Mouse (Mus musculus): ENCODE measurements around the gene Olfr1024. TPM values are rescaled to one million over a fixed set of nuclear protein-coding genes. Genes with fewer than 3 reads are reported as not detected.

Olfr1024 gene
- not detected in 2 replicates for polyA plus RNA-seq (2016; fragmentation: Nextera tagmentation; extraction: Ambion mirVana)

- WGBS, result 81% methylated on average over 3 of the region's 3 CpGs
- H3K9ac ChIP-seq, result no peak within 1 kb of the TSS
Observed at GRCm38 (mm10) chr2:85904952-85905351, at the start of gene Olfr1024. TSS of gene Olfr1024 (minus strand) at chr2:85905052.

GRCm38 (mm10) chr2:85950137-85950536, 45.3 kb upstream of the Olfr1024 start, which contains the start of gene Olfr1028:
TSS of gene Olfr1028 (plus strand) at chr2:85950437.
- no peak within 1 kb of the TSS for H3K4me3 ChIP-seq
- 77% methylated on average over 1 of the region's 1 CpGs for WGBS
- no peak for ATAC-seq (ENCODE audit: insufficient number of reproducible peaks, insufficient read depth, low FRiP score, low TSS enrichment)
- no peaks in the 10 kb centered on the region for H3K9me3 ChIP-seq
- no peak within 1 kb of the TSS for H3K4me2 ChIP-seq (replicated peaks)
- no peak within 1 kb of the TSS for H3K27ac ChIP-seq
- H3K27me3 ChIP-seq, result no peaks in the 10 kb centered on the region
- no peak within 1 kb of the TSS for H3K9ac ChIP-seq
- no peaks in the 10 kb centered on the region for H3K36me3 ChIP-seq
- no peaks in the 10 kb centered on the region for H3K4me1 ChIP-seq

More at GRCm38 (mm10) chr2:85904952-85905351, at the start of gene Olfr1024:
- no peaks in the 10 kb centered on the region for H3K9me3 ChIP-seq
- ATAC-seq (ENCODE audit: insufficient number of reproducible peaks, insufficient read depth, low FRiP score, low TSS enrichment), result no peak
- H3K4me1 ChIP-seq, result no peaks in the 10 kb centered on the region
- H3K36me3 ChIP-seq, result no peaks in the 10 kb centered on the region
- no peaks in the 10 kb centered on the region for H3K27me3 ChIP-seq
- H3K27ac ChIP-seq, result no peak within 1 kb of the TSS
- no peak within 1 kb of the TSS for H3K4me3 ChIP-seq
- H3K4me2 ChIP-seq (replicated peaks), result no peak within 1 kb of the TSS

- ATAC-seq (ENCODE audit: insufficient number of reproducible peaks, insufficient read depth, low FRiP score, low TSS enrichment), result no peak
- H3K4me2 ChIP-seq (replicated peaks), result no peak within 1 kb of the TSS
- no peaks in the 10 kb centered on the region for H3K9me3 ChIP-seq
- no peaks in the 10 kb centered on the region for H3K36me3 ChIP-seq
- H3K27ac ChIP-seq, result no peak within 1 kb of the TSS
- no peak within 1 kb of the TSS for H3K9ac ChIP-seq
- H3K27me3 ChIP-seq, result no peaks in the 10 kb centered on the region
- H3K4me1 ChIP-seq, result no peaks in the 10 kb centered on the region
- WGBS, result 88% methylated on average over 3 of the region's 3 CpGs
- H3K4me3 ChIP-seq, result no peak within 1 kb of the TSS
Observed at GRCm38 (mm10) chr2:85921258-85921657, 16.4 kb upstream of the Olfr1024 start, which contains the start of gene Olfr1026. TSS of gene Olfr1026 (plus strand) at chr2:85921558.

- H3K9me3 ChIP-seq, result no peaks in the 10 kb centered on the region
- no peaks in the 10 kb centered on the region for H3K27me3 ChIP-seq
- no peak within 1 kb of the TSS for H3K4me2 ChIP-seq (replicated peaks)
- no peak for ATAC-seq (ENCODE audit: insufficient number of reproducible peaks, insufficient read depth, low FRiP score, low TSS enrichment)
- H3K9ac ChIP-seq, result no peak within 1 kb of the TSS
- H3K36me3 ChIP-seq, result no peaks in the 10 kb centered on the region
- WGBS, result 48% methylated on average over 1 of the region's 1 CpGs
- H3K4me1 ChIP-seq, result no peaks in the 10 kb centered on the region
- no peak within 1 kb of the TSS for H3K27ac ChIP-seq
- H3K4me3 ChIP-seq, result no peak within 1 kb of the TSS
Observed at GRCm38 (mm10) chr2:85914893-85915292, 10.0 kb upstream of the Olfr1024 start, which contains the start of gene Olfr1025-ps1. TSS of gene Olfr1025-ps1 (plus strand) at chr2:85915193.

GRCm38 (mm10) chr2:85913197-85913596, 8.3 kb upstream of the Olfr1024 start:
- ATAC-seq (ENCODE audit: insufficient number of reproducible peaks, insufficient read depth, low FRiP score, low TSS enrichment), result no peak
- H3K27ac ChIP-seq, result no peak overlapping the region
- no peak overlapping the region for H3K4me2 ChIP-seq (replicated peaks)
- no peak overlapping the region for H3K4me3 ChIP-seq
- H3K27me3 ChIP-seq, result no peaks in the 10 kb centered on the region
- no peaks in the 10 kb centered on the region for H3K36me3 ChIP-seq
- H3K4me1 ChIP-seq, result no peaks in the 10 kb centered on the region
- H3K9me3 ChIP-seq, result no peaks in the 10 kb centered on the region
- H3K9ac ChIP-seq, result no peak overlapping the region

- Histone ChIP-seq H3K36me3 (no peaks in the 10 kb centered on the region), H3K4me3 (no peak within 1 kb of the TSS), H3K27me3 (no peaks in the 10 kb centered on the region), H3K9ac (no peak within 1 kb of the TSS), H3K27ac (no peak within 1 kb of the TSS), H3K4me1 (no peaks in the 10 kb centered on the region), H3K9me3 (no peaks in the 10 kb centered on the region), H3K4me2 (replicated peaks) (no peak within 1 kb of the TSS)
- no peak for ATAC-seq (ENCODE audit: insufficient number of reproducible peaks, insufficient read depth, low FRiP score, low TSS enrichment)
- 76% methylated on average over 2 of the region's 2 CpGs for WGBS
Observed at GRCm38 (mm10) chr2:85885340-85885739, 19.5 kb downstream of the Olfr1024 start, which contains the start of gene Olfr1023. TSS of gene Olfr1023 (plus strand) at chr2:85885640.

GRCm38 (mm10) chr2:85868294-85868693, 36.6 kb downstream of the Olfr1024 start, which contains the start of gene Olfr1022:
TSS of gene Olfr1022 (plus strand) at chr2:85868594.
- Histone ChIP-seq H3K27me3 (no peaks in the 10 kb centered on the region), H3K4me2 (replicated peaks) (no peak within 1 kb of the TSS), H3K27ac (no peak within 1 kb of the TSS), H3K4me1 (no peaks in the 10 kb centered on the region), H3K9ac (no peak within 1 kb of the TSS), H3K4me3 (no peak within 1 kb of the TSS), H3K36me3 (no peaks in the 10 kb centered on the region), H3K9me3 (no peaks in the 10 kb centered on the region)
- no peak for ATAC-seq (ENCODE audit: insufficient number of reproducible peaks, insufficient read depth, low FRiP score, low TSS enrichment)
- 63% methylated on average over 2 of the region's 2 CpGs for WGBS

Other genes with a start within 250 kb of the Olfr1024 start
- gene Olfr154, start 240.6 kb downstream of the Olfr1024 start, polyA plus RNA-seq (2016; fragmentation: Nextera tagmentation; extraction: Ambion mirVana), result not detected in 2 replicates
- gene Olfr1006, start 226.3 kb downstream of the Olfr1024 start, polyA plus RNA-seq (2016; fragmentation: Nextera tagmentation; extraction: Ambion mirVana), result not detected in 2 replicates
- gene Olfr1008, start 215.6 kb downstream of the Olfr1024 start, polyA plus RNA-seq (2016; fragmentation: Nextera tagmentation; extraction: Ambion mirVana), result not detected in 2 replicates
- not detected in 2 replicates for gene Olfr1009, start 189.6 kb downstream of the Olfr1024 start, polyA plus RNA-seq (2016; fragmentation: Nextera tagmentation; extraction: Ambion mirVana)
- not detected in 2 replicates for gene Olfr1012, start 142.3 kb downstream of the Olfr1024 start, polyA plus RNA-seq (2016; fragmentation: Nextera tagmentation; extraction: Ambion mirVana)
- gene Olfr1013, start 138.0 kb downstream of the Olfr1024 start, polyA plus RNA-seq (2016; fragmentation: Nextera tagmentation; extraction: Ambion mirVana), result not detected in 2 replicates
- gene Olfr1014, start 132.3 kb downstream of the Olfr1024 start, polyA plus RNA-seq (2016; fragmentation: Nextera tagmentation; extraction: Ambion mirVana), result not detected in 2 replicates
- gene Olfr1015, start 123.0 kb downstream of the Olfr1024 start, polyA plus RNA-seq (2016; fragmentation: Nextera tagmentation; extraction: Ambion mirVana), result not detected in 2 replicates
- not detected in 2 replicates for gene Olfr1016, start 102.5 kb downstream of the Olfr1024 start, polyA plus RNA-seq (2016; fragmentation: Nextera tagmentation; extraction: Ambion mirVana)
- gene Olfr1018, start 86.6 kb downstream of the Olfr1024 start, polyA plus RNA-seq (2016; fragmentation: Nextera tagmentation; extraction: Ambion mirVana), result not detected in 2 replicates
- not detected in 2 replicates for gene Olfr1019, start 59.6 kb downstream of the Olfr1024 start, polyA plus RNA-seq (2016; fragmentation: Nextera tagmentation; extraction: Ambion mirVana)
- gene Olfr1020, start 58.0 kb downstream of the Olfr1024 start, polyA plus RNA-seq (2016; fragmentation: Nextera tagmentation; extraction: Ambion mirVana), result not detected in 2 replicates
- gene Olfr1022, start 36.5 kb downstream of the Olfr1024 start, polyA plus RNA-seq (2016; fragmentation: Nextera tagmentation; extraction: Ambion mirVana), result not detected in 2 replicates
- not detected in 2 replicates for gene Olfr1023, start 19.4 kb downstream of the Olfr1024 start, polyA plus RNA-seq (2016; fragmentation: Nextera tagmentation; extraction: Ambion mirVana)
- gene Olfr1025-ps1, start 10.1 kb upstream of the Olfr1024 start, polyA plus RNA-seq (2016; fragmentation: Nextera tagmentation; extraction: Ambion mirVana), result not detected in 2 replicates
- not detected in 2 replicates for gene Olfr1026, start 16.5 kb upstream of the Olfr1024 start, polyA plus RNA-seq (2016; fragmentation: Nextera tagmentation; extraction: Ambion mirVana)
- gene Olfr1028, start 45.4 kb upstream of the Olfr1024 start, polyA plus RNA-seq (2016; fragmentation: Nextera tagmentation; extraction: Ambion mirVana), result not detected in 2 replicates
- not detected in 2 replicates for gene Olfr1029, start 68.8 kb upstream of the Olfr1024 start, polyA plus RNA-seq (2016; fragmentation: Nextera tagmentation; extraction: Ambion mirVana)
- not detected in 2 replicates for gene Olfr1030, start 74.2 kb upstream of the Olfr1024 start, polyA plus RNA-seq (2016; fragmentation: Nextera tagmentation; extraction: Ambion mirVana)
- gene Olfr1031, start 85.3 kb upstream of the Olfr1024 start, polyA plus RNA-seq (2016; fragmentation: Nextera tagmentation; extraction: Ambion mirVana), result not detected in 2 replicates
- gene Olfr1032, start 100.5 kb upstream of the Olfr1024 start, polyA plus RNA-seq (2016; fragmentation: Nextera tagmentation; extraction: Ambion mirVana), result not detected in 2 replicates
- gene Olfr1033, start 115.6 kb upstream of the Olfr1024 start, polyA plus RNA-seq (2016; fragmentation: Nextera tagmentation; extraction: Ambion mirVana), result 0.78 TPM in 1 of 2 replicates, not detected in the other
- gene Olfr1034, start 140.8 kb upstream of the Olfr1024 start, polyA plus RNA-seq (2016; fragmentation: Nextera tagmentation; extraction: Ambion mirVana), result not detected in 2 replicates
- gene Olfr1036, start 168.9 kb upstream of the Olfr1024 start, polyA plus RNA-seq (2016; fragmentation: Nextera tagmentation; extraction: Ambion mirVana), result not detected in 2 replicates
- not detected in 2 replicates for gene Olfr1037, start 182.3 kb upstream of the Olfr1024 start, polyA plus RNA-seq (2016; fragmentation: Nextera tagmentation; extraction: Ambion mirVana)
- gene Olfr1039, start 230.9 kb upstream of the Olfr1024 start, polyA plus RNA-seq (2016; fragmentation: Nextera tagmentation; extraction: Ambion mirVana), result not detected in 2 replicates
- not detected in 2 replicates for gene Olfr1040, start 241.7 kb upstream of the Olfr1024 start, polyA plus RNA-seq (2016; fragmentation: Nextera tagmentation; extraction: Ambion mirVana)